Mouse (Mus musculus) heart, adult 11 months (tissue): ENCODE measurements around the gene Depp1.

Experiments used
- DNase-seq: peaks from one replicate; pipeline ENCODE4 v3.0.0; 2022

The Depp1 gene

GRCm38 (mm10) chr6:116651437-116652118 lies 1.2 kb downstream of the Depp1 start:
- peak; percentile 97 for DNase-seq

GRCm38 (mm10) chr6:116653191-116653590 lies 2.8 kb downstream of the Depp1 start:
- DNase-seq = peak; percentile 91

GRCm38 (mm10) chr6:116653684-116654454 lies 3.5 kb downstream of the Depp1 start:
- peak; percentile 93 for DNase-seq

- peak; percentile 73 for DNase-seq
Observed at GRCm38 (mm10) chr6:116663364-116663763, 13.0 kb downstream of the Depp1 start.

- peak; percentile 96 for DNase-seq
Observed at GRCm38 (mm10) chr6:116664031-116664430, 13.6 kb downstream of the Depp1 start.

- no peak for DNase-seq
Observed at GRCm38 (mm10) chr6:116664830-116665229, 14.4 kb downstream of the Depp1 start.

GRCm38 (mm10) chr6:116666085-116666750 lies 15.8 kb downstream of the Depp1 start:
- DNase-seq = peak; percentile 50

GRCm38 (mm10) chr6:116666892-116667291 lies 16.5 kb downstream of the Depp1 start:
- peak; percentile 44 for DNase-seq

GRCm38 (mm10) chr6:116667382-116667781 lies 17.0 kb downstream of the Depp1 start:
- DNase-seq = peak; percentile 78

- DNase-seq = peak; percentile 88
Observed at GRCm38 (mm10) chr6:116668682-116669470, 18.5 kb downstream of the Depp1 start.

- peak; percentile 91 for DNase-seq
Observed at GRCm38 (mm10) chr6:116670144-116670543, 19.7 kb downstream of the Depp1 start.

- DNase-seq = peak; percentile 91
Observed at GRCm38 (mm10) chr6:116671031-116671430, 20.6 kb downstream of the Depp1 start.

- DNase-seq = peak; percentile 90
Observed at GRCm38 (mm10) chr6:116671768-116672167, 21.4 kb downstream of the Depp1 start.

- DNase-seq = peak; percentile 94
Observed at GRCm38 (mm10) chr6:116672349-116672748, 21.9 kb downstream of the Depp1 start.

- DNase-seq = peak; percentile 99
Observed at GRCm38 (mm10) chr6:116673471-116674282, 23.3 kb downstream of the Depp1 start, which contains the start of gene Rassf4. TSS of gene Rassf4 (minus strand) at chr6:116673952.

- peak; percentile 88 for DNase-seq
Observed at GRCm38 (mm10) chr6:116674283-116674886, 24.0 kb downstream of the Depp1 start.

GRCm38 (mm10) chr6:116676355-116676913 lies 26.0 kb downstream of the Depp1 start:
- DNase-seq = peak; percentile 94

GRCm38 (mm10) chr6:116677321-116677720 lies 26.9 kb downstream of the Depp1 start:
- DNase-seq = peak; percentile 92

- DNase-seq = peak; percentile 98
Observed at GRCm38 (mm10) chr6:116679563-116680288, 29.3 kb downstream of the Depp1 start.

GRCm38 (mm10) chr6:116682317-116682716 lies 31.9 kb downstream of the Depp1 start:
- peak; percentile 98 for DNase-seq
